ENCODE assay signal across 8 mouse cellular contexts in the genomic region with DNA sequence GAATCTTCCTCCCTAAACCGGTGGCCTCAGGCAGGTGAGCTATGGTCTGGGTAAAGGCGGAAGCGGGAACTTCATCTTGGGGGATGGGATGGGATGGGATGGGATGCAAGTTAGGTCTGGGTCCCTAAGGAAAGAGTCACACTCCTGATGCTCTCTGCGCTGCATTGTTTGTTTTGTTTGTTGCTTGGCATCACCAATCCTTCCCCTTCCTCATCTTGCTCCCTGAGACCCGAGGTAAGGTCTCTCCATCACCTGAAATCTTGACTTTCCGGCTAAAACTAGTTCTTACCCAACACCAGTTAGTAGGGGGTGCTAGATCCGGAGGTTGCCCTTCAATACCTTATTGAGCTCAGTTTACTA. TPM values are rescaled to one million over a fixed set of nuclear protein-coding genes. Genes with fewer than 3 reads are reported as not detected.
DNase-seq lines count a peak whose midpoint lies in the region; ATAC-seq and TF ChIP-seq lines count a peak whose summit lies in the region.

No protein-coding gene starts in this region.

- peak overlapping the region; percentile 79 for H3K4me3 ChIP-seq in liver, adult 2 months (ENCODE audit: insufficient read depth, low read depth, low read length)
- H3K4me3 ChIP-seq in forebrain, postnatal 0 days (ENCODE audit: low read depth, low read length), result peak overlapping the region; percentile 0; the same call in 1 of the 2 replicates
- peak overlapping the region; percentile 27 for H3K4me3 ChIP-seq in limb, embryonic 10.5 days
- no peak overlapping the region for H3K4me3 ChIP-seq in neural tube, embryonic 13.5 days

- TF ChIP-seq CTCF in liver, adult 2 months (IDR thresholded peaks at IDR 0.05; ENCODE audit: low read depth, low read length), result no peak
- TF ChIP-seq CTCF in forebrain, postnatal 0 days (IDR thresholded peaks at IDR 0.05; ENCODE audit: low read depth), result no peak

- H3K36me3 ChIP-seq in liver, adult 2 months (ENCODE audit: control insufficient read depth, insufficient read depth, low read length), result peaks cover 18% of the 10 kb centered on the region
- H3K36me3 ChIP-seq in forebrain, postnatal 0 days (ENCODE audit: insufficient read depth), result no peaks in the 10 kb centered on the region
- no peaks in the 10 kb centered on the region for H3K36me3 ChIP-seq in limb, embryonic 10.5 days
- no peaks in the 10 kb centered on the region for H3K36me3 ChIP-seq in neural tube, embryonic 13.5 days

- peak overlapping the region; percentile 83 for H3K9ac ChIP-seq in liver, adult 2 months (ENCODE audit: low read depth, low read length)
- no peak overlapping the region for H3K9ac ChIP-seq in forebrain, postnatal 0 days
- H3K9ac ChIP-seq in neural tube, embryonic 13.5 days, result 0 out of 2 replicates have a peak overlapping the region, but pooled peaks have one; percentile 18

- H3K27ac ChIP-seq in liver, adult 2 months (replicated peaks; ENCODE audit: insufficient read depth, low read depth, low read length), result peak overlapping the region; percentile 97
- no peak overlapping the region for H3K27ac ChIP-seq in forebrain, postnatal 0 days (ENCODE audit: low read depth, low read length)
- peak overlapping the region; percentile 72; the same call in 1 of the 2 replicates for H3K27ac ChIP-seq in limb, embryonic 10.5 days
- H3K27ac ChIP-seq in neural tube, embryonic 13.5 days (replicated peaks), result no peak overlapping the region

- peaks cover 18% of the 10 kb centered on the region for H3K4me1 ChIP-seq in liver, adult 2 months (ENCODE audit: control insufficient read depth, insufficient read depth, low read length)
- H3K4me1 ChIP-seq in forebrain, postnatal 0 days (ENCODE audit: insufficient read depth), result no peaks in the 10 kb centered on the region
- H3K4me1 ChIP-seq in limb, embryonic 10.5 days, result peaks cover 35% of the 10 kb centered on the region
- peaks cover 14% of the 10 kb centered on the region; the same call in 1 of the 2 replicates for H3K4me1 ChIP-seq in neural tube, embryonic 13.5 days (replicated peaks)

- H3K27me3 ChIP-seq in liver, adult 2 months (ENCODE audit: control insufficient read depth, insufficient read depth, low read length), result no peaks in the 10 kb centered on the region
- H3K27me3 ChIP-seq in forebrain, postnatal 0 days (ENCODE audit: insufficient read depth, low read length), result peaks cover 19% of the 10 kb centered on the region
- peaks cover 57% of the 10 kb centered on the region for H3K27me3 ChIP-seq in limb, embryonic 10.5 days (ENCODE audit: low read depth, poor library complexity, severe bottlenecking)
- H3K27me3 ChIP-seq in neural tube, embryonic 13.5 days, result peaks cover 47% of the 10 kb centered on the region

- H3K4me2 ChIP-seq in forebrain, postnatal 0 days (ENCODE audit: low read depth), result peak overlapping the region; percentile 1; the same call in 1 of the 2 replicates
- H3K4me2 ChIP-seq in neural tube, embryonic 13.5 days, result peak overlapping the region; percentile 8; the same call in 1 of the 2 replicates

- TF ChIP-seq POLR2A in liver, adult 2 months (IDR thresholded peaks at IDR 0.05; ENCODE audit: extremely low read depth, insufficient read depth, low read length), result no peak

- WGBS in liver, adult 2 months, result 2% methylated on average over 7 of the region's 7 CpGs
- 24% methylated on average over 7 of the region's 7 CpGs for WGBS in forebrain, postnatal 0 days
- 9% methylated on average over 7 of the region's 7 CpGs for WGBS in limb, embryonic 10.5 days
- WGBS in neural tube, embryonic 13.5 days, result 25% methylated on average over 7 of the region's 7 CpGs

- peak; percentile 43 for DNase-seq in liver, adult 2 months (ENCODE audit: extremely low read depth, low read depth, low spot score)
- no peak for DNase-seq in liver
- no peak for DNase-seq in forebrain, postnatal 0 days
- DNase-seq in limb, embryonic 10.5 days (ENCODE audit: low spot score), result no peak
- no peak for DNase-seq in embryo, embryonic 9.5 days (ENCODE audit: extremely low spot score)
- no peak for DNase-seq in adrenal gland, postnatal 4 days (ENCODE audit: low spot score in 2 of 2)

- peaks cover 23% of the 10 kb centered on the region; the same call in 1 of the 2 replicates for H3K79me2 ChIP-seq in liver, adult 2 months (ENCODE audit: control insufficient read depth, insufficient read depth, low read length)

- no peaks in the 10 kb centered on the region for H3K9me3 ChIP-seq in forebrain, postnatal 0 days (ENCODE audit: low read length)
- no peaks in the 10 kb centered on the region for H3K9me3 ChIP-seq in limb, embryonic 10.5 days (replicated peaks)
- H3K9me3 ChIP-seq in neural tube, embryonic 13.5 days, result no peaks in the 10 kb centered on the region

- ATAC-seq in forebrain, postnatal 0 days, result no peak
- ATAC-seq in neural tube, embryonic 13.5 days (ENCODE audit: low read depth), result no peak
- ATAC-seq in cerebellum, adult (ENCODE audit: insufficient number of reproducible peaks, low FRiP score, low TSS enrichment), result no peak

RNA-seq across cellular contexts. Expression of a gene that starts 1.3 kb away (rescaled TPM):
- total RNA-seq in liver, adult 2 months (2014; rRNA removed), result 58.2 and 84.8 TPM in 2 replicates
- polyA plus RNA-seq in liver, adult 2 months (2012; rRNA removed), result 134 and 136 TPM in 2 replicates
- 1.2 and 2.1 TPM in 2 replicates for total RNA-seq in forebrain, postnatal 0 days (2014; rRNA removed)
- 0.88 and 1.3 TPM in 2 replicates for polyA plus RNA-seq in forebrain, postnatal 0 days (2015; fragmentation: Nextera tagmentation; extraction: Ambion mirVana)
- 6.4 and 9.5 TPM in 2 replicates for polyA plus RNA-seq in limb, embryonic 10.5 days (2016; fragmentation: Nextera tagmentation; extraction: Ambion mirVana)
- 0.47 and 0.80 TPM in 2 replicates for polyA plus RNA-seq in neural tube, embryonic 13.5 days (2015; fragmentation: Nextera tagmentation; extraction: Ambion mirVana)
- 10 to 100 TPM in 1 of 2 experiments, 1 to 10 TPM in 1; 5.9 to 10.3 TPM for total RNA-seq in adrenal gland, postnatal 4 days (2021)

RNA-seq across cellular contexts. Expression of a gene that starts 8.7 kb away (rescaled TPM):
- 62.8 and 64.1 TPM in 2 replicates for total RNA-seq in liver, adult 2 months (2014; rRNA removed)
- 75.0 and 101 TPM in 2 replicates for polyA plus RNA-seq in liver, adult 2 months (2012; rRNA removed)
- total RNA-seq in forebrain, postnatal 0 days (2014; rRNA removed), result 73.1 and 105 TPM in 2 replicates
- 272 and 326 TPM in 2 replicates for polyA plus RNA-seq in forebrain, postnatal 0 days (2015; fragmentation: Nextera tagmentation; extraction: Ambion mirVana)
- polyA plus RNA-seq in limb, embryonic 10.5 days (2016; fragmentation: Nextera tagmentation; extraction: Ambion mirVana), result 76.8 and 81.3 TPM in 2 replicates
- polyA plus RNA-seq in neural tube, embryonic 13.5 days (2015; fragmentation: Nextera tagmentation; extraction: Ambion mirVana), result 239 and 265 TPM in 2 replicates
- total RNA-seq in adrenal gland, postnatal 4 days (2021), result 10 to 100 TPM; 53.5 to 55.3 TPM

RNA-seq across cellular contexts. Expression of a gene that starts 35.2 kb away (rescaled TPM):
- total RNA-seq in liver, adult 2 months (2014; rRNA removed), result 0.60 and 1.0 TPM in 2 replicates
- 0.56 and 0.72 TPM in 2 replicates for polyA plus RNA-seq in liver, adult 2 months (2012; rRNA removed)
- 3.8 and 4.9 TPM in 2 replicates for total RNA-seq in forebrain, postnatal 0 days (2014; rRNA removed)
- 2.4 and 3.7 TPM in 2 replicates for polyA plus RNA-seq in forebrain, postnatal 0 days (2015; fragmentation: Nextera tagmentation; extraction: Ambion mirVana)
- polyA plus RNA-seq in limb, embryonic 10.5 days (2016; fragmentation: Nextera tagmentation; extraction: Ambion mirVana), result 24.5 and 30.9 TPM in 2 replicates
- polyA plus RNA-seq in neural tube, embryonic 13.5 days (2015; fragmentation: Nextera tagmentation; extraction: Ambion mirVana), result 10.4 and 10.9 TPM in 2 replicates
- total RNA-seq in adrenal gland, postnatal 4 days (2021), result 10 to 100 TPM; 10.8 to 19.4 TPM

RNA-seq across cellular contexts. Expression of a gene that starts 47.2 kb away (rescaled TPM):
- total RNA-seq in liver, adult 2 months (2014; rRNA removed), result 0.37 and 0.87 TPM in 2 replicates
- polyA plus RNA-seq in liver, adult 2 months (2012; rRNA removed), result 3.7 and 5.0 TPM in 2 replicates
- 10.9 and 11.0 TPM in 2 replicates for total RNA-seq in forebrain, postnatal 0 days (2014; rRNA removed)
- polyA plus RNA-seq in forebrain, postnatal 0 days (2015; fragmentation: Nextera tagmentation; extraction: Ambion mirVana), result 7.1 and 7.6 TPM in 2 replicates
- 9.7 and 10.5 TPM in 2 replicates for polyA plus RNA-seq in limb, embryonic 10.5 days (2016; fragmentation: Nextera tagmentation; extraction: Ambion mirVana)
- polyA plus RNA-seq in neural tube, embryonic 13.5 days (2015; fragmentation: Nextera tagmentation; extraction: Ambion mirVana), result 7.4 and 8.7 TPM in 2 replicates
- total RNA-seq in adrenal gland, postnatal 4 days (2021), result 10 to 100 TPM in 1 of 2 experiments, 1 to 10 TPM in 1; 9.7 to 11.0 TPM

Comparison
In these comparisons a context has a peak if more than half of its experiments do, and no peak if none do; other contexts are left out.
1. H3K27ac ChIP-seq: peak in liver, adult 2 months (single experiment) and limb, embryonic 10.5 days (single experiment); none in forebrain, postnatal 0 days (single experiment) and neural tube, embryonic 13.5 days (single experiment).
2. RNA of a gene that starts 1.3 kb away (polyA plus RNA-seq): 134 to 136 TPM in liver, adult 2 months; 6.4 to 9.5 TPM in limb, embryonic 10.5 days, 0.88 to 1.3 TPM in forebrain, postnatal 0 days and 0.47 to 0.80 TPM in neural tube, embryonic 13.5 days; every median in the first group is over 10 times any median in the second.